Mouse (Mus musculus): ENCODE measurements at regions not wholly inside any gene's neighbourhood (a gene's known extent, or its start where the extent isn't known, plus 50 kb on each side); places are given as distances from the start of the nearest gene placed in this dataset.
A peak's percentile ranks its signal among the peaks of the same experiment; 100 is the strongest.

- Histone ChIP-seq H3K4me1 (replicated peaks; ENCODE audit: control insufficient read depth in 2 of 2, insufficient read depth in 2 of 2, low read length in 1 of 2) (no peaks in the 10 kb centered on the region), H3K27ac (no peak overlapping the region), H3K4me3 (ENCODE audit: insufficient read depth in 1 of 2, low read depth in 2 of 2, low read length in 2 of 2) (no peak overlapping the region), H3K36me3 (replicated peaks; ENCODE audit: control insufficient read depth, insufficient read depth, low read depth) (no peaks in the 10 kb centered on the region), H3K9me3 (ENCODE audit: control insufficient read depth, low read length) (no peaks in the 10 kb centered on the region), H3K9ac (replicated peaks) (no peak overlapping the region), H3K4me2 (ENCODE audit: low read depth) (no peak overlapping the region), H3K27me3 (ENCODE audit: control insufficient read depth, insufficient read depth, low read length) (no peaks in the 10 kb centered on the region)
- DNase-seq (ENCODE audit: low read depth in 3 of 3, low spot score in 3 of 3) (no peak), ATAC-seq (ENCODE audit: insufficient read depth) (no peak)
- WGBS (ENCODE audit: insufficient replicate concordance): 14% methylated on average over 2 of the region's 2 CpGs
- TF ChIP-seq EP300 (IDR thresholded peaks at IDR 0.05; ENCODE audit: low read depth) (no peak), CTCF (IDR thresholded peaks at IDR 0.05; ENCODE audit: low read depth) (no peak)
Measured at GRCm38 (mm10) chr4:103421541-103421951, 107.9 kb downstream of the Oma1 start.

GRCm38 (mm10) chr4:103441383-103441782 lies 127.8 kb downstream of the Oma1 start:
- ATAC-seq (ENCODE audit: insufficient read depth) (no peak), DNase-seq (ENCODE audit: low read depth in 3 of 3, low spot score in 3 of 3) (no peak)
- Histone ChIP-seq H3K27ac (no peak overlapping the region), H3K4me1 (replicated peaks; ENCODE audit: control insufficient read depth in 2 of 2, insufficient read depth in 2 of 2, low read length in 1 of 2) (no peaks in the 10 kb centered on the region), H3K4me2 (ENCODE audit: low read depth) (no peak overlapping the region), H3K9ac (replicated peaks) (no peak overlapping the region), H3K27me3 (ENCODE audit: control insufficient read depth, insufficient read depth, low read length) (no peaks in the 10 kb centered on the region), H3K36me3 (replicated peaks; ENCODE audit: control insufficient read depth, insufficient read depth, low read depth) (no peaks in the 10 kb centered on the region), H3K4me3 (ENCODE audit: insufficient read depth in 1 of 2, low read depth in 2 of 2, low read length in 2 of 2) (no peak overlapping the region), H3K9me3 (ENCODE audit: control insufficient read depth, low read length) (no peaks in the 10 kb centered on the region)
- no peak for TF ChIP-seq CTCF (IDR thresholded peaks at IDR 0.05; ENCODE audit: low read depth)
- no peak for TF ChIP-seq EP300 (IDR thresholded peaks at IDR 0.05; ENCODE audit: low read depth)
- WGBS (ENCODE audit: insufficient replicate concordance): 83% methylated on average over 1 of the region's 1 CpGs

GRCm38 (mm10) chr4:103441955-103442354 lies 128.3 kb downstream of the Oma1 start:
- Histone ChIP-seq H3K4me1 (replicated peaks; ENCODE audit: control insufficient read depth in 2 of 2, insufficient read depth in 2 of 2, low read length in 1 of 2) (no peaks in the 10 kb centered on the region), H3K4me3 (ENCODE audit: insufficient read depth in 1 of 2, low read depth in 2 of 2, low read length in 2 of 2) (no peak overlapping the region), H3K27ac (no peak overlapping the region), H3K27me3 (ENCODE audit: control insufficient read depth, insufficient read depth, low read length) (no peaks in the 10 kb centered on the region), H3K4me2 (ENCODE audit: low read depth) (no peak overlapping the region), H3K9ac (replicated peaks) (no peak overlapping the region), H3K9me3 (ENCODE audit: control insufficient read depth, low read length) (no peaks in the 10 kb centered on the region), H3K36me3 (replicated peaks; ENCODE audit: control insufficient read depth, insufficient read depth, low read depth) (no peaks in the 10 kb centered on the region)
- DNase-seq (ENCODE audit: low read depth in 3 of 3, low spot score in 3 of 3) (no peak), ATAC-seq (ENCODE audit: insufficient read depth) (no peak)
- WGBS (ENCODE audit: insufficient replicate concordance): 78% methylated on average over 11 of the region's 11 CpGs
- no peak for TF ChIP-seq CTCF (IDR thresholded peaks at IDR 0.05; ENCODE audit: low read depth)
- TF ChIP-seq EP300 (IDR thresholded peaks at IDR 0.05; ENCODE audit: low read depth): no peak

- WGBS (ENCODE audit: insufficient replicate concordance): 53% methylated on average over 1 of the region's 1 CpGs
- no peak overlapping the region for H3K4me3 ChIP-seq (ENCODE audit: insufficient read depth in 1 of 2, low read depth in 2 of 2, low read length in 2 of 2)
- ATAC-seq (ENCODE audit: insufficient read depth) (no peak), DNase-seq (ENCODE audit: low read depth in 3 of 3, low spot score in 3 of 3) (no peak)
- no peaks in the 10 kb centered on the region for H3K4me1 ChIP-seq (replicated peaks; ENCODE audit: control insufficient read depth in 2 of 2, insufficient read depth in 2 of 2, low read length in 1 of 2)
- H3K27me3 ChIP-seq (ENCODE audit: control insufficient read depth, insufficient read depth, low read length): no peaks in the 10 kb centered on the region
- no peaks in the 10 kb centered on the region for H3K36me3 ChIP-seq (replicated peaks; ENCODE audit: control insufficient read depth, insufficient read depth, low read depth)
- H3K4me2 ChIP-seq (ENCODE audit: low read depth): no peak overlapping the region
- no peak overlapping the region for H3K27ac ChIP-seq
- no peaks in the 10 kb centered on the region for H3K9me3 ChIP-seq (ENCODE audit: control insufficient read depth, low read length)
- TF ChIP-seq CTCF (IDR thresholded peaks at IDR 0.05; ENCODE audit: low read depth): no peak
- TF ChIP-seq EP300 (IDR thresholded peaks at IDR 0.05; ENCODE audit: low read depth): no peak
- H3K9ac ChIP-seq (replicated peaks): no peak overlapping the region
Measured at GRCm38 (mm10) chr4:103449276-103449675, 135.7 kb downstream of the Oma1 start.

- no peak for TF ChIP-seq EP300 (IDR thresholded peaks at IDR 0.05; ENCODE audit: low read depth)
- TF ChIP-seq CTCF (IDR thresholded peaks at IDR 0.05; ENCODE audit: low read depth): no peak
- no peaks in the 10 kb centered on the region for H3K4me1 ChIP-seq (replicated peaks; ENCODE audit: control insufficient read depth in 2 of 2, insufficient read depth in 2 of 2, low read length in 1 of 2)
- no peaks in the 10 kb centered on the region for H3K36me3 ChIP-seq (replicated peaks; ENCODE audit: control insufficient read depth, insufficient read depth, low read depth)
- WGBS (ENCODE audit: insufficient replicate concordance): 38% methylated on average over 2 of the region's 2 CpGs
- H3K4me3 ChIP-seq (ENCODE audit: insufficient read depth in 1 of 2, low read depth in 2 of 2, low read length in 2 of 2): no peak overlapping the region
- no peak for ATAC-seq (ENCODE audit: insufficient read depth)
- no peak overlapping the region for H3K9ac ChIP-seq (replicated peaks)
- H3K27me3 ChIP-seq (ENCODE audit: control insufficient read depth, insufficient read depth, low read length): no peaks in the 10 kb centered on the region
- H3K4me2 ChIP-seq (ENCODE audit: low read depth): no peak overlapping the region
- DNase-seq (ENCODE audit: low read depth in 3 of 3, low spot score in 3 of 3): peak in 1 of 3 experiments; percentile 1
- no peak overlapping the region for H3K27ac ChIP-seq
- H3K9me3 ChIP-seq (ENCODE audit: control insufficient read depth, low read length): no peaks in the 10 kb centered on the region
Measured at GRCm38 (mm10) chr4:103450121-103450520, 136.5 kb downstream of the Oma1 start.
